Mouse (Mus musculus): Measurements from ENCODE around the gene Dand5.

The Dand5 gene

GRCm38 (mm10) chr8:84822723-84823122, at the start of gene Dand5:
TSS of gene Dand5 (minus strand) at chr8:84822823.
- in situ Hi-C loops (cut with MboI, MseI) = loop anchor here in 1 of 2 experiments (5.0 kb wide), 1 partner anchor 110 kb away; no protein-coding TSS in a partner anchor

DNA sequence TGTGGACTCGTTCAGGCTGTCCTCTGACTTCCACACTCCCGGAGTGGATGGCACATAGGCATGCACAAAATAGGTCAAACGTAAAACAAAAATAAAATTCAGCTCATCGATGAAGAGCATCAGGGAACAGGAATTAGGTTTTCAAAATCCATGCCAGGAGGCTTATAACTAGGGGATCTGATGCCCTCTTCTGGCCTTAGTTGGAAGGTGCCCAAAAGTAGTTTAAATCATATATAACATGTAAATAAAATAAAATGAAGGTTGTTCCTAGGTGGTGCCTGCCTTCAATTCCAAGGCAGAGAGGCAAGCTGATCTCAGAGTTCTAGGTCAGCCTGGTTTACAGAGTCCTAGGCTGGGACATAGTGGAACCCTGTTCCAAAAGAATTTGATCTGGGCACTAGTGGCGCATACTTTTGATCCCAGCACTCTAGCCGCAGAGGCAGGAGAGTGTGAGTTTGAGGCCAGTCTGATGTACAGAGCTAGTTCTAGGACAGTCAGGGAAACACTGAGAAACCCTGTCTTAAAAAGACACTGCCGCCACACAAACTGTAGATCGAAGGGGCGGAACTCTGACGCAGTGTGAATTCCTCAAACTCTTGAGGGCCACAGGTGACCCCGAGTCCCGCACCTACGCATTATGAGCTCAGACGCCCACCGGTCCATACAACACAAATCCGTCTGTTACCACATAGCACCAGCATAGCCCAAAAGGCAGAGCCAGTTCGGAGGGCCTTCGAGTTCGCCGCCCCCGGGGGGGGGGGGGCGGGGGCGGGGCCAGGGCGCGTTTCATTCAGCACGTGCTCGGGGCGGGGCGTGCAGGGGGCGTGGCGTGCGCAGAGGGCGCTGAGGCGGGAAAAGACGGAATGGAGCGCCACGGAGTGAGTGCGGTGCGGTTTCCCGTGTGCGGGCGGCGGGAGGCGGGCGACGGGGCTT, 49.0 kb upstream of the Dand5 start, which contains the start of gene Syce2:
Gene Syce2 (plus strand): TSS at position 736 of the 933 bp plus-strand sequence.
- in situ Hi-C loops (cut with MboI, MseI) = no loop called here

DNA sequence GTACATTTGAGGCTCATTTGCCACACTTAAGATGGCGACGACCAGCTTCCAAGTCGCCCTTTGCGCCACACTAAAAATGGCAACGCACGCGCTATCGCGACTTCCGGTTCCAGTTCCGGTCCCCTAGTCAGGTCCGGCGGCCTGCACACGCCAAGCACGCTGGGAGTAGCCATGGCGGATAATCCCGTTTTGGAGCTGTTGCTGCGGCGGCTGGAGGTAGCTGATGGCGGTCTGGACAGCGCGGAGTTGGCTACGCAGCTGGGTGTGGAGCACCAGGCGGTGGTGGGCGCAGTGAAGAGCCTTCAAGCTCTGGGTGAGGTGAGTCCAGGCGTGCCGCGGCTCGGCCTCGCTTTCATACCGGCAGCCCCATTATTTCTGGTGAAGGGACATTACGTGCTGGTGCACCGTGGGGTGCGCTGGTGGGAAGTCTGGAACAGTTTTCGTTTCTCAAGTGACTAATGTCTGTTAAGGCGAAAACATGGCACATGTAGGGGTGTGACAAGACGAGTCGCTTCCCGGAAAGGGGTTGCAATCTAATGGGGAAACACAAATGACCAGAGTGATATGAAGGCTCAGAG, 34.3 kb upstream of the Dand5 start, which contains the start of gene Farsa:
Gene Farsa (plus strand): TSS at position 126 of the 578 bp plus-strand sequence.
- in situ Hi-C loops (cut with MboI, MseI) = no loop called here

- in situ Hi-C loops (cut with MboI, MseI) = no loop called here
Measured at GRCm38 (mm10) chr8:84856434-84856833, 33.8 kb upstream of the Dand5 start.

DNA sequence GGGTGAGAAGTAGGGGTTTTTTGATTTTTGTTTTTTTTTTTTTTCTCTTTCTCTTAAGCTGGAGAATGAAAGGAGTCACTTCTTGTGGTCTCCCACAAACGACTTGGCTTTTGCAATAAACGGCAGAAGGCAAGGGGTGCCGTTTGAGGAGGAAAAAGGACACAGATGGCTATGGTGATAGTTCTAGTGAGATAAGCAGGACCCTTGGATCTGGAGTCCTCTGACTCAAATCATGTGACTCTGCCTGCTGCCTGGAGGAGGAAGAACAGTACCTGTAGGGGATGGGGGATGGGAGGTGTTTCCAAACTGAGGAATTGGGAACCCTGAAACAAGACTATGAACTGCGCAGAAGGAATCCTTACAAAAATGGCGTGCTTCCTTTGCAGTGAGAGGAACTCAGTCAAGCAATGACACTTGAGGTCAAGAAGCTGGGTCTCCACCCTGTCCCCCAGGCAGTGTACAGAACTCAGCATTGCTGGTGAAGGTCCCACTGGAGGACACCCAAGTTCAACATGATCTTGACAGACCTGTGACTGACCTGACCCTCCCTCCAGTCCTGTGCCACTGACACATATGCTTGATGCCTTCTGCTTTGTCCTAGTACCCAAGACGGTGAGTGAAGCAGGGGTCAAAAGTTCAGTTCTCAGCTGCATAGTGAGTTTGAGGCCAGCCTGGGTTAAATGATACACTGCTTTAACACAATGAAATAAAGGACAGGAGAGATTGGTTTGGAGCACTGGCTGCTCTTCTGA, 25.2 kb upstream of the Dand5 start:
- in situ Hi-C loops (cut with MboI, MseI) = no loop called here

GRCm38 (mm10) chr8:84846722-84847572, 24.3 kb upstream of the Dand5 start, which contains the start of gene Calr:
TSS of gene Calr (minus strand) at chr8:84846934.
- in situ Hi-C loops (cut with MboI, MseI) = no loop called here

DNA sequence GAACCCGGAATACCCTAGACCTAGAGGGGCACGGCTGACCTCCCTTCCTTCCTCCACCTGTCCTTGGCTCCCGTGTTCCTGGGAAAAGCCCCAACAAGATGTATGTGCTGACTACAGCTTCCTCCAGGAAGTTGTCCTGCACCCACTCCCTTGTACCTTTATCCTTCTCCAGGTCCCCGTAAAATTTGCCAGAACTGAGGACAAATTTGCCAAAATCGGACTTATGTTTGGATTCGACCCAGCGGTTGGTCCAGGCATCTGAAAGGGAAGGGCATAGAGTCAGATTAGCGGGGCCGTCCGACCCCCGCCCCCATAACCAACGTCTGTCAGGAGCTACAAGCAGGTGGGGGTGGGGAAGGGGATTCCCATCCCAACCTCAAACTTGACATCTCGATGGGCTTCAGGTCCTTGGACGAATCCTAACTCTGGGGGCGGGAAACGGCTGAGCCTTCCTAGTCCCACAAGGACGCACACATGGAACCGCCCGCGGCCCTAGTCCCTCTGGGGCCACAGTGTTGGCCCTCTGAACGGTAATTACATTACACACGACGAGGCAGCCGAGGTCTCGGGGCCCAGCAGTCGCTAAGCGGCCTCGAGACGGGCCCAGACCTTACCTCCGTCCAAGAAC, 23.6 kb upstream of the Dand5 start:
- in situ Hi-C loops (cut with MboI, MseI) = no loop called here

GRCm38 (mm10) chr8:84845355-84846093, 22.9 kb upstream of the Dand5 start:
- in situ Hi-C loops (cut with MboI, MseI) = no loop called here

GRCm38 (mm10) chr8:84844397-84845070, 21.9 kb upstream of the Dand5 start:
- in situ Hi-C loops (cut with MboI, MseI) = no loop called here

- in situ Hi-C loops (cut with MboI, MseI) = no loop called here
Measured at GRCm38 (mm10) chr8:84841514-84841913, 18.9 kb upstream of the Dand5 start.

- in situ Hi-C loops (cut with MboI, MseI) = no loop called here
Measured at GRCm38 (mm10) chr8:84840248-84840999, 17.8 kb upstream of the Dand5 start, which contains the start of gene Rad23a. TSS of gene Rad23a (minus strand) at chr8:84840665.

- in situ Hi-C loops (cut with MboI, MseI) = no loop called here
Measured at GRCm38 (mm10) chr8:84839875-84840247, 17.2 kb upstream of the Dand5 start.

DNA sequence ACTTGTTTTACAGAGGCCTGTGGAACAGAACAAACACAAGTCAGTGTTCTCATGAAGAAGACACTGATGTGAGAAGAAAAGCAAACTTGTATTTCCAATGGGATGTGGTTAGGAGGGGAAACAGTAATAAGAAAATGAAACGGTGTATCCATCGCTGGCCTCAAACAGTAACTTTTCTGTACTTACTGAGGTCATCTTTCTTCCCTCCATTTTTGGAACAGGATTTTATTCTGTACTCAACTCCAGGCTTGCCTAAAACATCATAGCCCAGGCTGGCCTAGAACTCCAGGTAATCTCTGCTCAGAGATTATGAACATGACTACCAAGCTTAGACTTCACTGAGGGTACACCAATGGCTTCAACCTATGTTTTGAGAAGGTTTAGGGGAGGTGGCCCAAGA, 16.8 kb upstream of the Dand5 start:
- in situ Hi-C loops (cut with MboI, MseI) = no loop called here

- in situ Hi-C loops (cut with MboI, MseI) = no loop called here
Measured at GRCm38 (mm10) chr8:84838513-84838912, 15.9 kb upstream of the Dand5 start.

GRCm38 (mm10) chr8:84837912-84838470, 15.4 kb upstream of the Dand5 start:
- in situ Hi-C loops (cut with MboI, MseI) = no loop called here

DNA sequence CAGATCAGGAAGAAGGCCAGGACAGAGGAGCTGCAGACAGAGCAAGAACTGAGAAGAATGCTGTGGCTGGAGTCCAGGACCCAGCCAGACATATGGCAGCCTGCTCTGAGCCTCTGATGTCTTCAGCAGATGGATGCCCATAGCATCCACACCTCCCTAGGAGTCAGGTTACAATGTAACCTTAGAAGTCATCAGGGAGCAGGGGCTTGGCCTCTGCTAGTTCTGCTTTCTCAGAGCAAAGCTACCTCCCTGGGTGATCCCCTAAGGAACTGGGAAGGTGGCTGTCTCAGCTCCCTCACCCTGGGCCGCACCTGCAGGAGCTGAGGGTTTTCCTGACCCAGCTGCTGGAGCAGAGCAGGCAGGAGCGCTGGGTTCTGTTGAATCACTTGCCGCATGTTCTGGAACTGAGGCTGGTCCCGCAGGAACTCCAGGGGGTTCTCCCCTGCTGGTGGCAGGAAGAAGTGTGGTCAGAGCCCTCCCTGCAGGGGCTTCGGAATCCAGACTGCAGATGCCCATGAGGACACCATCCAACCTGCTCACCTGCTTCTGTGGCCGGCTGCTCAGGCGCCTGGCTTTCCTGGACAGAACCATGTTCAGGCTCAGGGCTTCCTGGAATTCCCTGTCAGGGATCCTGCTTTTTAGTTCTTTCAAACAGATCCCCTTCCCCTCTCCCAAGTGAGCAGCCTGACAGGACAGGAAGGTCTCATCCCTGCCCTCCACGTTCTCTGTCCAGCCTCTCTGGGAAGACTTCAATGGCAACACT, 14.7 kb upstream of the Dand5 start:
- in situ Hi-C loops (cut with MboI, MseI) = no loop called here

Measured in T-helper 17 cell (primary cell).